Mouse (Mus musculus) C2C12 (cell line): ENCODE results near the gene Arap1. TPM values are rescaled to one million over a fixed set of nuclear protein-coding genes. Genes with fewer than 3 reads are reported as not detected.
A peak's percentile ranks its signal among the peaks of the same experiment; 100 is the strongest.

Experiments
- H3K27me3 ChIP-seq: one replicate; pipeline ENCODE4 v1.6.1; 2011; ENCODE audit not compliant: control insufficient read depth, insufficient read depth, insufficient read length
- H3K36me3 ChIP-seq: one replicate; pipeline ENCODE4 v1.6.1; 2011; ENCODE audit not compliant: control insufficient read depth, insufficient read depth
- H3K4me3 ChIP-seq: one replicate; pipeline ENCODE4 v1.5.1; 2011; ENCODE audit warnings: mild to moderate bottlenecking, control low read depth; ENCODE audit not compliant: poor library complexity, insufficient read depth, severe bottlenecking
- H3K79me2 ChIP-seq: one replicate; pipeline ENCODE4 v1.6.1; 2011; ENCODE audit not compliant: control insufficient read depth, insufficient read depth
- H3K79me3 ChIP-seq: one replicate; pipeline ENCODE4 v1.6.1; 2011; ENCODE audit warnings: low read depth, control low read depth
- H3ac ChIP-seq: one replicate; pipeline ENCODE3; 2011; ENCODE audit warnings: low read depth; ENCODE audit not compliant: control insufficient read depth, insufficient read length
- CEBPB ChIP-seq: IDR thresholded peaks from one replicate; pipeline ENCODE4 v1.6.1; 2011; ENCODE audit warnings: low read depth, mild to moderate bottlenecking, control low read depth, moderate library complexity
- CTCF ChIP-seq: IDR thresholded peaks from one replicate; pipeline ENCODE4 v1.5.1; 2011; ENCODE audit not compliant: control insufficient read depth, insufficient read depth, insufficient read length
- FOSL1 ChIP-seq: IDR thresholded peaks from one replicate; pipeline ENCODE4 v1.8.0; 2011; ENCODE audit warnings: mild to moderate bottlenecking, low read length; ENCODE audit not compliant: poor library complexity, insufficient read depth, severe bottlenecking
- MAX ChIP-seq: IDR thresholded peaks from one replicate; pipeline ENCODE4 v1.6.1; 2011; ENCODE audit warnings: mild to moderate bottlenecking, control low read depth
- MYOD1 ChIP-seq: IDR thresholded peaks from one replicate; pipeline ENCODE4 v1.6.1; 2011; ENCODE audit warnings: low read depth; ENCODE audit not compliant: control insufficient read depth, insufficient read length
- MYOG ChIP-seq: IDR thresholded peaks from one replicate; pipeline ENCODE4 v1.6.1; 2011; ENCODE audit not compliant: control insufficient read depth, insufficient read length; ENCODE audit errors: extremely low read depth
- USF1 ChIP-seq: IDR thresholded peaks from one replicate; pipeline ENCODE4 v1.6.1; 2011; ENCODE audit warnings: low read depth, mild to moderate bottlenecking, control low read depth, moderate library complexity
- polyA plus RNA-seq: library from polyadenylated mRNA; unstranded; fragments of >200 nt; fragmentation: generic; extraction: Trizol; gene quantifications from one replicate; pipeline ENCODE4 v1.2.1, GENCODE M21; 2012; ENCODE audit warnings: missing spikeins

The Arap1 gene
- polyA plus RNA-seq, 1 experiment: 21.6 TPM

- Histone ChIP-seq H3ac (no peak overlapping the region), H3K36me3 (no peaks in the 10 kb centered on the region), H3K79me2 (no peaks in the 10 kb centered on the region), H3K4me3 (no peak overlapping the region), H3K79me3 (no peaks in the 10 kb centered on the region), H3K27me3 (no peaks in the 10 kb centered on the region)
- TF ChIP-seq MAX: no peak
- TF ChIP-seq MYOG: no peak
- TF ChIP-seq MYOD1: no peak
- no peak for TF ChIP-seq FOSL1
- TF ChIP-seq USF1: no peak
- TF ChIP-seq CTCF: no peak
- no peak for TF ChIP-seq CEBPB
Measured at GRCm38 (mm10) chr7:101395471-101395870, 47.6 kb downstream of the Arap1 start.

GRCm38 (mm10) chr7:101397175-101397574 is 49.3 kb downstream of the Arap1 start:
- H3K79me2 ChIP-seq: no peaks in the 10 kb centered on the region
- H3K79me3 ChIP-seq: no peaks in the 10 kb centered on the region
- H3K36me3 ChIP-seq: no peaks in the 10 kb centered on the region
- no peaks in the 10 kb centered on the region for H3K27me3 ChIP-seq
- no peak overlapping the region for H3K4me3 ChIP-seq
- TF ChIP-seq MAX (no peak), CTCF (no peak), MYOD1 (no peak), MYOG (no peak), FOSL1 (no peak), CEBPB (no peak), USF1 (no peak)
- H3ac ChIP-seq: no peak overlapping the region

GRCm38 (mm10) chr7:101401510-101401909 is 53.6 kb downstream of the Arap1 start:
- Histone ChIP-seq H3K27me3 (no peaks in the 10 kb centered on the region), H3K79me2 (no peaks in the 10 kb centered on the region), H3ac (no peak overlapping the region), H3K4me3 (no peak overlapping the region), H3K79me3 (no peaks in the 10 kb centered on the region), H3K36me3 (no peaks in the 10 kb centered on the region)
- TF ChIP-seq MYOG (no peak), MAX (no peak), CEBPB (no peak), FOSL1 (no peak), MYOD1 (no peak)

GRCm38 (mm10) chr7:101403831-101404230 is 56.0 kb downstream of the Arap1 start:
- Histone ChIP-seq H3K36me3 (no peaks in the 10 kb centered on the region), H3K79me3 (no peaks in the 10 kb centered on the region), H3K4me3 (no peak overlapping the region), H3K27me3 (no peaks in the 10 kb centered on the region), H3ac (no peak overlapping the region), H3K79me2 (no peaks in the 10 kb centered on the region)
- TF ChIP-seq CEBPB (no peak), MAX (no peak), MYOG (no peak), CTCF (no peak), FOSL1 (no peak)

GRCm38 (mm10) chr7:101410267-101410936 is 62.5 kb downstream of the Arap1 start, which contains the start of gene Gm45837:
TSS of gene Gm45837 (plus strand) at chr7:101410886.
- H3K36me3 ChIP-seq: no peaks in the 10 kb centered on the region
- H3K4me3 ChIP-seq: no peak within 1 kb of the TSS
- no peaks in the 10 kb centered on the region for H3K79me3 ChIP-seq
- no peak for TF ChIP-seq MYOD1
- TF ChIP-seq USF1: no peak
- no peak for TF ChIP-seq CEBPB
- TF ChIP-seq MYOG: no peak
- TF ChIP-seq CTCF: no peak
- TF ChIP-seq MAX: no peak
- no peak for TF ChIP-seq FOSL1
- H3K79me2 ChIP-seq: no peaks in the 10 kb centered on the region
- H3K27me3 ChIP-seq: no peaks in the 10 kb centered on the region
- H3ac ChIP-seq: no peak within 1 kb of the TSS

GRCm38 (mm10) chr7:101412796-101413195 is 64.9 kb downstream of the Arap1 start:
- Histone ChIP-seq H3ac (no peak overlapping the region), H3K79me3 (no peaks in the 10 kb centered on the region), H3K27me3 (no peaks in the 10 kb centered on the region), H3K36me3 (no peaks in the 10 kb centered on the region), H3K79me2 (no peaks in the 10 kb centered on the region), H3K4me3 (no peak overlapping the region)
- TF ChIP-seq CTCF (peak; percentile 96), CEBPB (no peak), FOSL1 (no peak), MAX (no peak), MYOD1 (no peak), MYOG (no peak), USF1 (no peak)
